Mouse (Mus musculus) heart, adult 2 months (tissue): ENCODE data around the gene Ccdc96.

ENCODE experiments used
- CTCF ChIP-seq: fragments of 200-600 bp; IDR thresholded peaks from 2 replicates; pipeline ENCODE4 v1.8.1; 2022; ENCODE audit warnings: antibody characterized with exemption, mild to moderate bottlenecking, moderate library complexity
- EP300 ChIP-seq: fragments of 200-500 bp; IDR thresholded peaks from 2 replicates; pipeline ENCODE4 v1.6.1; 2011; ENCODE audit warnings: low read depth, low read length, control low read depth; ENCODE audit not compliant: insufficient read depth

GRCm38 (mm10) chr5:36526274-36526673, 41.9 kb downstream of the Ccdc96 start:
- peak; percentile 65 for TF ChIP-seq CTCF
- TF ChIP-seq EP300, result no peak
